Mouse (Mus musculus) ovary, postnatal 10 days (tissue): ENCODE measurements around the gene Pou1f1.

Source experiments
- DNase-seq: peaks from one replicate; pipeline ENCODE4 v3.0.0; 2022; ENCODE audit warnings: low spot score

Pou1f1 gene

GRCm38 (mm10) chr16:65520211-65520610, at the start of gene Pou1f1:
TSS of gene Pou1f1 (plus strand) at chr16:65520511.
- DNase-seq = no peak

GRCm38 (mm10) chr16:65470650-65471049, 49.7 kb upstream of the Pou1f1 start:
- DNase-seq = no peak

GRCm38 (mm10) chr16:65472472-65473001, 47.8 kb upstream of the Pou1f1 start:
- no peak for DNase-seq

GRCm38 (mm10) chr16:65485726-65486125, 34.6 kb upstream of the Pou1f1 start:
- DNase-seq = no peak

GRCm38 (mm10) chr16:65496030-65496429, 24.3 kb upstream of the Pou1f1 start:
- DNase-seq = no peak

GRCm38 (mm10) chr16:65497049-65497448, 23.3 kb upstream of the Pou1f1 start:
- no peak for DNase-seq

- no peak for DNase-seq
Observed at GRCm38 (mm10) chr16:65514223-65514622, 6.1 kb upstream of the Pou1f1 start.

GRCm38 (mm10) chr16:65526004-65526403, 5.7 kb downstream of the Pou1f1 start:
- DNase-seq = no peak

- DNase-seq = no peak
Observed at GRCm38 (mm10) chr16:65526695-65527094, 6.4 kb downstream of the Pou1f1 start.

GRCm38 (mm10) chr16:65529589-65529988, 9.3 kb downstream of the Pou1f1 start:
- DNase-seq = no peak

GRCm38 (mm10) chr16:65531663-65532062, 11.4 kb downstream of the Pou1f1 start:
- DNase-seq = no peak

GRCm38 (mm10) chr16:65533315-65533999, 13.1 kb downstream of the Pou1f1 start:
- no peak for DNase-seq

- DNase-seq = no peak
Observed at GRCm38 (mm10) chr16:65543676-65544293, 23.5 kb downstream of the Pou1f1 start.

GRCm38 (mm10) chr16:65548960-65549359, 28.6 kb downstream of the Pou1f1 start:
- no peak for DNase-seq

GRCm38 (mm10) chr16:65550814-65551213, 30.5 kb downstream of the Pou1f1 start:
- DNase-seq = no peak

- DNase-seq = no peak
Observed at GRCm38 (mm10) chr16:65554267-65554666, 34.0 kb downstream of the Pou1f1 start.

- no peak for DNase-seq
Observed at GRCm38 (mm10) chr16:65557369-65557768, 37.1 kb downstream of the Pou1f1 start.

- DNase-seq = no peak
Observed at GRCm38 (mm10) chr16:65559591-65559990, 39.3 kb downstream of the Pou1f1 start.

- no peak for DNase-seq
Observed at GRCm38 (mm10) chr16:65560996-65561962, 41.0 kb downstream of the Pou1f1 start.

GRCm38 (mm10) chr16:65561963-65562863, 41.9 kb downstream of the Pou1f1 start, which contains the start of gene Chmp2b:
TSS of gene Chmp2b (minus strand) at chr16:65562726.
- DNase-seq = peak; percentile 56

- DNase-seq = no peak
Observed at GRCm38 (mm10) chr16:65562864-65563206, 42.5 kb downstream of the Pou1f1 start.
